Mouse (Mus musculus): ENCODE measurements around the gene Zdhhc14. TPM values are rescaled to one million over a fixed set of nuclear protein-coding genes. Genes with fewer than 3 reads are reported as not detected.

Zdhhc14 gene
- polyA plus RNA-seq, 1 experiment from 2014 or later = 2.6 TPM

DNA sequence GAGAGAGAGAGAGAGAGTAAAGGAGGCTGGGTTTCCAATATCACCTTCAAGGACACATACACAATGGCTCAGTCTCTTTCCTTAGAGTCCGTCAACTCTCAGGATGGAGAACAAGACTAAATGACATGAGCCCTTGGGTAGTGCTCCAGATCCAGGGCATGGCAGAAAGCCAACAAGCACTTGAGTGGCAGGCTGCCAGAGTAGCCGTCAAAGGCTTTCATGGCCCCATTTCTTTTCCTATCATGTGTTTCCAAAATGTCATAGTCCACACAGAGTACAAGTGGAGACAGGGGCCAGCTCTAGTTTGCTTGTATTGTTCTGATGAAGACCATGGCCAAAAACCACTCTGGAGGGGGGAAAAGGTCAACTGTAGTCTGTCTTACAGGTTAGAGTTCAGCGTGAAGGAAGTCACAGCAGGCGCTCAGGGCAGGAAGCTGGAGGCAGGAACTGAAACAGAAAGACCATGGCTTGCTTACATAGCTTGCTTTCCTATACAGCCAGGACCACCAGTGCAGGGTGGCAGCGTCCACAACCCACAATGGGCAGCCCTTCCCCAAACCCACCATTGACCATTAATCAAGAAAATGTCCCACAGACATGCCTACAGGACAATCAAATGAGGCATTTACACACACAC lies 304.9 kb downstream of the Zdhhc14 start:
- no peaks in the 10 kb centered on the region for H3K9me3 ChIP-seq (ENCODE audit: control insufficient read depth, low read length)
- H3K4me1 ChIP-seq (replicated peaks; ENCODE audit: control insufficient read depth, insufficient read depth, low read length) = peaks cover 12% of the 10 kb centered on the region
- no peak overlapping the region for H3K4me3 ChIP-seq (ENCODE audit: low read depth, low read length)
- ATAC-seq (replicated peaks; ENCODE audit: low FRiP score, low TSS enrichment, low read depth) (no peak), DNase-seq (ENCODE audit: low spot score) (no peak)
- no peak overlapping the region for H3K27ac ChIP-seq (ENCODE audit: low read depth)
- no peaks in the 10 kb centered on the region for H3K27me3 ChIP-seq (replicated peaks; ENCODE audit: control insufficient read depth, insufficient read depth, low read length)
- H3K4me2 ChIP-seq (ENCODE audit: low read length) = no peak overlapping the region
- 80% methylated on average over 5 of the region's 5 CpGs for WGBS
- H3K36me3 ChIP-seq (ENCODE audit: control insufficient read depth, insufficient read depth, low read length) = no peaks in the 10 kb centered on the region
- no peak overlapping the region for H3K9ac ChIP-seq (ENCODE audit: low read length)

DNA sequence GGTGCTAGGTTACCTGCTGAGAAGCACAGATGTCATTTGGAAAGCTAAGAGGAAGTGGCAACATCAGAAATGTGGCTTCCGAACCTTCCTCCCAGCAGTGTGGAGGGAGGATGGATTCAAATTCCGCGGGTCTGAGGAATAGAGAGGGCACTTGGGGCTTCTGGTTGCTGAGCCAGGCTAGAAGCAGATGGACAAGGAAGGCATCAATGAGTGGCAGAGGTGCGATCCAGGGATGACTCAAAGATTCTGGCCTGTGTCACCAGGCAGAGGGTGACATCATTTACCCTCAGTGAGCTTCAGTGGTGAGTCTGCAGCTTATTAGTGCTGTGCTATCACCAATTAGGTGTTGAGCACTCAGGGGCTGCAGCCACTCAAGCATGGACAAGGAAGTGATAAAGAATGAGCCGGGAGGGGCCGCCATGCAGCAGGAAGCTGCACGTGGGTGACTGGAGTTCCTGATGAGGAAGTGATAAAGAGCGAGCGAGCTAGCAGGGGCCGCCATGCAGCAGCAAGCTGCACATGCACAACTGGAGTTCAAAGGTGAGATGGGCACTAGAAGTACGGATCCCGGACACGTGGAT lies 306.0 kb downstream of the Zdhhc14 start:
- no peak overlapping the region for H3K4me3 ChIP-seq (ENCODE audit: low read depth, low read length)
- H3K4me1 ChIP-seq (replicated peaks; ENCODE audit: control insufficient read depth, insufficient read depth, low read length) = peaks cover 12% of the 10 kb centered on the region
- H3K9me3 ChIP-seq (ENCODE audit: control insufficient read depth, low read length) = no peaks in the 10 kb centered on the region
- no peaks in the 10 kb centered on the region for H3K36me3 ChIP-seq (ENCODE audit: control insufficient read depth, insufficient read depth, low read length)
- no peak for DNase-seq (ENCODE audit: low spot score)
- no peak overlapping the region for H3K9ac ChIP-seq (ENCODE audit: low read length)
- no peak overlapping the region for H3K4me2 ChIP-seq (ENCODE audit: low read length)
- no peaks in the 10 kb centered on the region for H3K27me3 ChIP-seq (replicated peaks; ENCODE audit: control insufficient read depth, insufficient read depth, low read length)
- no peak for ATAC-seq (replicated peaks; ENCODE audit: low FRiP score, low TSS enrichment, low read depth)
- no peak overlapping the region for H3K27ac ChIP-seq (ENCODE audit: low read depth)
- WGBS = 52% methylated on average over 13 of the region's 13 CpGs

DNA sequence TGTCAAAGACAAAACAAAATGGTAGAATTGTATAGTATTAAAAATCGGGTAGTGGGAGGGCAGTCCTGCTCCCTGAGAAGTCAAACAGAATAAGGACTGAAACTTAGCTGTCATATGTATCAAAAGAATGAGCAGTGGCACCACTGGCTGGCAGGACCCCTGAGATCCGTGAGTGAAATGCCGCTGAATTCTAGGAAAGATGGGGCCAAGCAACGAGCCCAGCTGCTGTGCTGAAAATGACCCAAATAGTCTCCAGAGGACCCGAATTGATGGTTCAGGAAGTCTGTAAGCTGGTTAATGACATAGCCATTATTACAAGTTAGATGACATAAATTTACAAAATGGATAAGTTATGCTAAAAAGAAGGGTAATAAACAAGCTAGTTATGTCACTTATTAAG lies 306.5 kb downstream of the Zdhhc14 start:
- no peak overlapping the region for H3K9ac ChIP-seq (ENCODE audit: low read length)
- no peak for ATAC-seq (replicated peaks; ENCODE audit: low FRiP score, low TSS enrichment, low read depth)
- no peak overlapping the region for H3K27ac ChIP-seq (ENCODE audit: low read depth)
- H3K4me2 ChIP-seq (ENCODE audit: low read length) = no peak overlapping the region
- DNase-seq (ENCODE audit: low spot score) = no peak
- H3K4me1 ChIP-seq (replicated peaks; ENCODE audit: control insufficient read depth, insufficient read depth, low read length) = peaks cover 12% of the 10 kb centered on the region
- H3K9me3 ChIP-seq (ENCODE audit: control insufficient read depth, low read length) = no peaks in the 10 kb centered on the region
- H3K27me3 ChIP-seq (replicated peaks; ENCODE audit: control insufficient read depth, insufficient read depth, low read length) = no peaks in the 10 kb centered on the region
- H3K36me3 ChIP-seq (ENCODE audit: control insufficient read depth, insufficient read depth, low read length) = no peaks in the 10 kb centered on the region
- H3K4me3 ChIP-seq (ENCODE audit: low read depth, low read length) = no peak overlapping the region
- WGBS = 71% methylated on average over 5 of the region's 5 CpGs

DNA sequence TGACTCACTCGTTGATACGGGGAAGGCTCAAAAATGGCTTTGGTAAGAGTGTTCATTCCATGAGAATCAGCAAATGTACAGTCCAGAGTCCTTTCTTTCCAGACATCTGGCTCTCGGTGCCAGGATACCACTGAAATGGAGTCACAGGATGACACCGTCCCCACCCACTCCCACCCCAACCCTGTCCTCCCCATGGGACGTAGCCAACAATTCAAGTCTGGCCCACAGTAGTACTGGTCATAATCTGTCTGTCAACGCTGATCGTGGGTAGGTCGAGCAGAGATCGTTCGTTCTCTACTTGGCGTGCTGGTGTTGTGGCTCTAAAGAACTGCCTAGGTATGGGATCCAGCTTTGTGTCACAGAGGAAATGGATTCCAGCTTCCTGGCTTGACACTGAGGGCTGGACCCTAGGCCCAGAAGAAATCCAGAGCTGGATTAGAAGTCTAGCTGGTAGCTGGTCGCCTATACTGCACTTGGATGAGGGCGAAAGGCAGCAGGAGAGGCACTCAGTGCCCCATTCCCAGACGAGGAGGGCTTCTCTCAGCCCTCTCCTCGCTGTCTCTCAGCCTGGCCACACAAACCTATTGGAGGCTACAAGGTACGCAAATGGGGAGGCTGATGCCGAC lies 307.2 kb downstream of the Zdhhc14 start:
- Histone ChIP-seq H3K27ac (ENCODE audit: low read depth) (no peak overlapping the region), H3K27me3 (replicated peaks; ENCODE audit: control insufficient read depth, insufficient read depth, low read length) (no peaks in the 10 kb centered on the region), H3K9me3 (ENCODE audit: control insufficient read depth, low read length) (no peaks in the 10 kb centered on the region), H3K4me3 (ENCODE audit: low read depth, low read length) (no peak overlapping the region), H3K4me2 (ENCODE audit: low read length) (no peak overlapping the region), H3K4me1 (replicated peaks; ENCODE audit: control insufficient read depth, insufficient read depth, low read length) (peaks cover 15% of the 10 kb centered on the region), H3K9ac (ENCODE audit: low read length) (no peak overlapping the region), H3K36me3 (ENCODE audit: control insufficient read depth, insufficient read depth, low read length) (no peaks in the 10 kb centered on the region)
- 79% methylated on average over 17 of the region's 17 CpGs for WGBS
- DNase-seq (ENCODE audit: low spot score) (no peak), ATAC-seq (replicated peaks; ENCODE audit: low FRiP score, low TSS enrichment, low read depth) (no peak)

DNA sequence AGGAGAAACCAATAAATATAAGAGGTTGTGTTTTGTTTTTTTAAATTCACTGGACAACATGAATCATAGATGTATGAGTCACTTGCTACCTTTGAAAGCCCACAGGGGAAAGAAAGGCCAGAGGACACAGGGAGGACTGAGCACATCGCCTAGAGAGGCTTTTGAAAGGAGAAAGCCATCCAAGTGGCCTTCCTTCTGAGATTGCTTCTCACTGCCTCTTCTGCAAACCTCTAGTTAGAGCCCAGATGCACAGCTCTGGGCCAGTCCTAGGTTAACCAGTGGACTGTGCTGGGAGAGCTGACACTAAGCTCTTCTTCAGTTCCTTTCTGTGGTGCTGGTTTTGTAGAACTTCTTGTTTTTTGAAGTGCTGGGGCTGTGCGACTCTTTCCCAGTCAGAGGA lies 307.9 kb downstream of the Zdhhc14 start:
- Histone ChIP-seq H3K36me3 (ENCODE audit: control insufficient read depth, insufficient read depth, low read length) (no peaks in the 10 kb centered on the region), H3K9ac (ENCODE audit: low read length) (no peak overlapping the region), H3K4me1 (replicated peaks; ENCODE audit: control insufficient read depth, insufficient read depth, low read length) (peaks cover 16% of the 10 kb centered on the region), H3K27me3 (replicated peaks; ENCODE audit: control insufficient read depth, insufficient read depth, low read length) (no peaks in the 10 kb centered on the region), H3K9me3 (ENCODE audit: control insufficient read depth, low read length) (no peaks in the 10 kb centered on the region), H3K27ac (ENCODE audit: low read depth) (no peak overlapping the region), H3K4me2 (ENCODE audit: low read length) (no peak overlapping the region), H3K4me3 (ENCODE audit: low read depth, low read length) (no peak overlapping the region)
- 86% methylated on average over 2 of the region's 2 CpGs for WGBS
- no peak for ATAC-seq (replicated peaks; ENCODE audit: low FRiP score, low TSS enrichment, low read depth)
- no peak for DNase-seq (ENCODE audit: low spot score)

DNA sequence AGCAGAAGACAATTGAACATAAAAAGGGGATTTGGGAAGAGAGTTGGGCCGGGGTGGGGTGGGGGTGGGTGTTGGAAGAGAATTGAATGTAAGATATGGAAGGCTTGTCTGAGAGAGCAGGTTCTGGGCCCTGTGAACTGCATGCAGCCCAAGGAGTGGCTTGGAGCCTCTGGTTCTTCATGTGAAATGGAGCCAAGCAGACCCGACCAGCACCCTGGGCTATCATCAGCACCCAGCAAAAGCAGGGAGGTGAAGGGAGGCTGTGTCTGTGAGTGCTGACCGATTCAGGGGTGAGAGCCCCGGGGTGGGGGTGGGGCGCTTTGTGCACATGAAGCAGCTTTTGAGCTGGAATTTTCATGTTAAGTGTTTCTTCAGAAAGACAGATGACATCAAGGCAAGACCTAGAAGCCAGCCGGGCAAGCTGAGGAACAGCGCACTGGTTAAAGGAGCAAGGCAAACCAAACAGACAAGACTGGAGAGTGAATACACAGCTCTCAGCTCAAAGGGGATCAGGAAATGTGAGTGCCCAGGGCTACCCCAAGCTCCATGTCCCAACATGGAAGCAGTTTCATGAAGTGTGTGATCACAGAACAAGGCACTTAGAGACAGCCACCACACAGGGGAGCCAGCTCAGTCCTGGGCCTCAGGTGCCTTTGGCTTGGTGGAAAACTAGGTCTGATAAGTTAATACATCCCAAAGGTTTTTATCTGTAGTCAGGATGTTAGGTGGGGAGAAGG lies 308.6 kb downstream of the Zdhhc14 start:
- peaks cover 16% of the 10 kb centered on the region for H3K4me1 ChIP-seq (replicated peaks; ENCODE audit: control insufficient read depth, insufficient read depth, low read length)
- no peak overlapping the region for H3K9ac ChIP-seq (ENCODE audit: low read length)
- H3K27ac ChIP-seq (ENCODE audit: low read depth) = no peak overlapping the region
- no peak overlapping the region for H3K4me2 ChIP-seq (ENCODE audit: low read length)
- ATAC-seq (replicated peaks; ENCODE audit: low FRiP score, low TSS enrichment, low read depth) = no peak
- no peak overlapping the region for H3K4me3 ChIP-seq (ENCODE audit: low read depth, low read length)
- no peaks in the 10 kb centered on the region for H3K27me3 ChIP-seq (replicated peaks; ENCODE audit: control insufficient read depth, insufficient read depth, low read length)
- no peaks in the 10 kb centered on the region for H3K36me3 ChIP-seq (ENCODE audit: control insufficient read depth, insufficient read depth, low read length)
- 82% methylated on average over 7 of the region's 7 CpGs for WGBS
- no peak for DNase-seq (ENCODE audit: low spot score)
- no peaks in the 10 kb centered on the region for H3K9me3 ChIP-seq (ENCODE audit: control insufficient read depth, low read length)

DNA sequence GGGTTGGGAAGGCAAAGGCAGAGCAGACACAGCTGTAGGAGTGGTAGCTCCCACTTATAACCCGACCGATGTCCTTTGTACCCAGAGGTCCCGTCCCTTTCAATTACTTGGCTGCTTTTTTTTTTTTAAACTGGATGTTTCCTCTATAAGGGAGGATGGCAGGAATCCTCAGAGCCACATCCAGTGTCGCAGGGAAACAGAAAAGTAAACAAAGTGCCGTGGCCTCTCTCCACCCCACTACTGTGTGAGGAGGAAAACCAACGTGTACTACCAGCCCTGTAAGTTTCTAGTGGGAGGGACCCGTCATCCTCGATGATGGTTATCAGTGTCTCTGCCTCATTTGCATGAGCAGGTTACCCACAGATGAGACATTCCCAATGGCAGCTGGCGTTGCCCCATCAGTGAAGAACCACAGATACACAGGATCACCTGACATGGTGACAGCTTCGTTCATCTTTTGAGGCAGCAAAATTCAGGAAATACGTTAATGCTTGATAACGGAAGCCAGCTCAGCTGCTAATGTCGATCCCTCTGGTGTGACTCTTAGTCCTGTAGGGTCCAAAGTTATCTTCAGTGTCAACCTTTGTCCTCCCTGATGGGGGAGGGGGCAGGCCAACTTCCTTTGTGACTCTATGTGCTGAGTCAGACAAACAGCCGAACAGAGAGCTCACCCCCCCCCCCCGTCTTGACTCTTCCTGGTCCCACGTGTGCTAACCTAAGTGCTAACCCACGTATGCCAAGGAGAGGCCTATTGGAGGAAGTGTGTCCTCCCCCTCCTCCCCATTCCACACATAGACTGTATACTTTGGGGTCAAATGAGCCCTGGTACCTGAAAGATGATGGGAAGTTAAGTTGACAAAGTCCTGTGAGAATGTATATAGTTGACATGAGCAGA lies 309.7 kb downstream of the Zdhhc14 start:
- Histone ChIP-seq H3K4me1 (replicated peaks; ENCODE audit: control insufficient read depth, insufficient read depth, low read length) (peaks cover 16% of the 10 kb centered on the region), H3K36me3 (ENCODE audit: control insufficient read depth, insufficient read depth, low read length) (no peaks in the 10 kb centered on the region), H3K9ac (ENCODE audit: low read length) (no peak overlapping the region), H3K4me2 (ENCODE audit: low read length) (no peak overlapping the region), H3K9me3 (ENCODE audit: control insufficient read depth, low read length) (no peaks in the 10 kb centered on the region), H3K27ac (ENCODE audit: low read depth) (no peak overlapping the region), H3K4me3 (ENCODE audit: low read depth, low read length) (no peak overlapping the region), H3K27me3 (replicated peaks; ENCODE audit: control insufficient read depth, insufficient read depth, low read length) (no peaks in the 10 kb centered on the region)
- DNase-seq (ENCODE audit: low spot score) = no peak
- WGBS = 52% methylated on average over 17 of the region's 17 CpGs
- ATAC-seq (replicated peaks; ENCODE audit: low FRiP score, low TSS enrichment, low read depth) = no peak

DNA sequence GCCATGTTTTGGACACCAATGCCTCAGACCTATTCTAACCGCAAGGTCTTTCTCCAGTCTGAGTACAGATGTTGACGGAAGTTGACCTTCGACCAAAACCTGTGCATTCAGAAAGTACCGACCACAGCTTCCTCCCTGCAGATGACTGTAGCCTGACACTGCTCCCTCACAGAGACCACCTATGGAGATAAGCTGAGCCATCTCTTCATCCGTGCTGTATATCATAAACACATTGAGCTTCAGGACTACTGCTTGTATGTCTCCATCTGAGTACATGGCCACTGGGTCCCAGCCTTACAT lies 310.2 kb downstream of the Zdhhc14 start:
- no peaks in the 10 kb centered on the region for H3K36me3 ChIP-seq (ENCODE audit: control insufficient read depth, insufficient read depth, low read length)
- no peak overlapping the region for H3K9ac ChIP-seq (ENCODE audit: low read length)
- 80% methylated on average over 5 of the region's 5 CpGs for WGBS
- H3K4me1 ChIP-seq (replicated peaks; ENCODE audit: control insufficient read depth, insufficient read depth, low read length) = peaks cover 16% of the 10 kb centered on the region
- H3K27me3 ChIP-seq (replicated peaks; ENCODE audit: control insufficient read depth, insufficient read depth, low read length) = no peaks in the 10 kb centered on the region
- DNase-seq (ENCODE audit: low spot score) (no peak), ATAC-seq (replicated peaks; ENCODE audit: low FRiP score, low TSS enrichment, low read depth) (no peak)
- no peak overlapping the region for H3K27ac ChIP-seq (ENCODE audit: low read depth)
- no peaks in the 10 kb centered on the region for H3K9me3 ChIP-seq (ENCODE audit: control insufficient read depth, low read length)
- H3K4me3 ChIP-seq (ENCODE audit: low read depth, low read length) = no peak overlapping the region
- H3K4me2 ChIP-seq (ENCODE audit: low read length) = no peak overlapping the region
